Mouse (Mus musculus): ENCODE results near the gene Cyp2e1. TPM values are rescaled to one million over a fixed set of nuclear protein-coding genes. Genes with fewer than 3 reads are reported as not detected.
"Not testable (repeated sequence)": the region's sequence is repeated elsewhere in the genome, so short reads cannot be mapped to it uniquely, and the experiment has no call there.

The Cyp2e1 gene
- not detected for total RNA-seq (2021)
- long read RNA-seq, experiment 1: 0 reads
- long read RNA-seq, experiment 2: 0 reads

- H3K4me3 ChIP-seq: no peak within 1 kb of the TSS
- H3K27ac ChIP-seq: no peak within 1 kb of the TSS
- no peak for DNase-seq (ENCODE audit: low spot score in 2 of 2)
- no peak for TF ChIP-seq CTCF (conservative IDR thresholded peaks at IDR 0.05)
Measured at GRCm38 (mm10) chr7:140763447-140764020, at the start of gene Cyp2e1. Gene Cyp2e1, plus strand, starts transcription at chr7:140763739.

- Histone ChIP-seq H3K27ac (no peak overlapping the region), H3K4me3 (no peak overlapping the region)
- TF ChIP-seq CTCF (conservative IDR thresholded peaks at IDR 0.05): no peak
- no peak for DNase-seq (ENCODE audit: low spot score in 2 of 2)
Measured at GRCm38 (mm10) chr7:140717155-140718055, 46.1 kb upstream of the Cyp2e1 start.

- DNase-seq (ENCODE audit: low spot score in 2 of 2): no peak
- Histone ChIP-seq H3K27ac (no peak overlapping the region), H3K4me3 (no peak overlapping the region)
- no peak for TF ChIP-seq CTCF (conservative IDR thresholded peaks at IDR 0.05)
Measured at GRCm38 (mm10) chr7:140721095-140721494, 42.4 kb upstream of the Cyp2e1 start.

GRCm38 (mm10) chr7:140725558-140725957 lies 38.0 kb upstream of the Cyp2e1 start:
- no peak for TF ChIP-seq CTCF (conservative IDR thresholded peaks at IDR 0.05)
- Histone ChIP-seq H3K4me3 (no peak overlapping the region), H3K27ac (no peak overlapping the region)
- no peak for DNase-seq (ENCODE audit: low spot score in 2 of 2)

- Histone ChIP-seq H3K27ac (no peak overlapping the region), H3K4me3 (no peak overlapping the region)
- TF ChIP-seq CTCF (conservative IDR thresholded peaks at IDR 0.05): peak; percentile 67
- DNase-seq (ENCODE audit: low spot score in 2 of 2): peak in 1 of 2 experiments; percentile 21
Measured at GRCm38 (mm10) chr7:140733162-140733561, 30.4 kb upstream of the Cyp2e1 start.

GRCm38 (mm10) chr7:140747402-140747801 lies 16.1 kb upstream of the Cyp2e1 start:
- TF ChIP-seq CTCF (conservative IDR thresholded peaks at IDR 0.05): no peak
- no peak for DNase-seq (ENCODE audit: low spot score in 2 of 2)
- H3K4me3 ChIP-seq: no peak overlapping the region
- peak overlapping the region; percentile 72 for H3K27ac ChIP-seq

GRCm38 (mm10) chr7:140748116-140748826 lies 15.3 kb upstream of the Cyp2e1 start:
- TF ChIP-seq CTCF (conservative IDR thresholded peaks at IDR 0.05): no peak
- DNase-seq (ENCODE audit: low spot score in 2 of 2): peak; percentile 29 to 31
- Histone ChIP-seq H3K4me3 (no peak overlapping the region), H3K27ac (peak overlapping the region; percentile 82)

- peak overlapping the region; percentile 82 for H3K27ac ChIP-seq
- H3K4me3 ChIP-seq: no peak overlapping the region
- no peak for TF ChIP-seq CTCF (conservative IDR thresholded peaks at IDR 0.05)
- no peak for DNase-seq (ENCODE audit: low spot score in 2 of 2)
Measured at GRCm38 (mm10) chr7:140748827-140749160, 14.7 kb upstream of the Cyp2e1 start.

- TF ChIP-seq CTCF (conservative IDR thresholded peaks at IDR 0.05): no peak
- DNase-seq (ENCODE audit: low spot score in 2 of 2): no peak
- no peak overlapping the region for H3K27ac ChIP-seq
- no peak overlapping the region for H3K4me3 ChIP-seq
Measured at GRCm38 (mm10) chr7:140754556-140754955, 9.0 kb upstream of the Cyp2e1 start.

- Histone ChIP-seq H3K4me3 (no peak overlapping the region), H3K27ac (peak overlapping the region; percentile 76)
- no peak for TF ChIP-seq CTCF (conservative IDR thresholded peaks at IDR 0.05)
- DNase-seq (ENCODE audit: low spot score in 2 of 2): peak; percentile 25
Measured at GRCm38 (mm10) chr7:140756151-140756854, 7.2 kb upstream of the Cyp2e1 start.

- DNase-seq (ENCODE audit: low spot score in 2 of 2): no peak
- H3K27ac ChIP-seq: no peak overlapping the region
Measured at GRCm38 (mm10) chr7:140760647-140761046, 2.9 kb upstream of the Cyp2e1 start.

GRCm38 (mm10) chr7:140765391-140765790 lies 1.9 kb downstream of the Cyp2e1 start:
- H3K27ac ChIP-seq; H3K4me3 ChIP-seq; DNase-seq (ENCODE audit: low spot score in 2 of 2): not testable (repeated sequence)

More at GRCm38 (mm10) chr7:140760647-140761046, 2.9 kb upstream of the Cyp2e1 start:
- no peak for TF ChIP-seq CTCF (conservative IDR thresholded peaks at IDR 0.05)
- no peak overlapping the region for H3K4me3 ChIP-seq

All from layer of hippocampus, adult 2 months (tissue).